In genomic region chr2:121414139-121414685, GRCm38 (mm10) we compare ENCODE assay signal across 8 mouse cellular contexts. TPM values are rescaled to one million over a fixed set of nuclear protein-coding genes. Genes with fewer than 3 reads are reported as not detected.
A peak's percentile ranks its signal among the peaks of the same experiment; 100 is the strongest.
DNase-seq lines count a peak whose midpoint lies in the region; ATAC-seq and TF ChIP-seq lines count a peak whose summit lies in the region.

No protein-coding gene starts in this region.

- peak; percentile 48 for ATAC-seq in erythroid progenitor cell, adult 5-6 weeks (replicated peaks; ENCODE audit: low FRiP score, poor library complexity, severe bottlenecking)
- peak; percentile 65 for ATAC-seq in intestine, embryonic 15.5 days

- H3K9ac ChIP-seq in intestine, embryonic 15.5 days, result peak overlapping the region; percentile 99

- H3K9me3 ChIP-seq in intestine, embryonic 15.5 days, result no peaks in the 10 kb centered on the region

- under 1% methylated on average over 32 of the region's 32 CpGs for WGBS in intestine, embryonic 15.5 days

- H3K27me3 ChIP-seq in testis, adult 2 months (ENCODE audit: control insufficient read depth, insufficient read depth, low read length), result no peaks in the 10 kb centered on the region
- H3K27me3 ChIP-seq in intestine, embryonic 15.5 days (replicated peaks), result no peaks in the 10 kb centered on the region
- H3K27me3 ChIP-seq in splenic B cell, adult 2 months (ENCODE audit: control insufficient read depth, insufficient read depth, low read length, poor library complexity, severe bottlenecking), result no peaks in the 10 kb centered on the region

- H3K36me3 ChIP-seq in testis, adult 2 months (ENCODE audit: control insufficient read depth, insufficient read depth, low read length), result peaks cover 6% of the 10 kb centered on the region
- no peaks in the 10 kb centered on the region; the same call in 1 of the 2 replicates for H3K36me3 ChIP-seq in intestine, embryonic 15.5 days
- 0 out of 2 replicates have a peak, but pooled peaks cover 4% of the 10 kb centered on the region for H3K36me3 ChIP-seq in splenic B cell, adult 2 months (ENCODE audit: control insufficient read depth, insufficient read depth, low read length, poor library complexity, severe bottlenecking)

- H3K27ac ChIP-seq in testis, adult 2 months (ENCODE audit: control insufficient read depth, insufficient read depth, low read depth, low read length), result peak overlapping the region; percentile 97
- H3K27ac ChIP-seq in intestine, embryonic 15.5 days, result peak overlapping the region; percentile 97

- H3K4me2 ChIP-seq in intestine, embryonic 15.5 days (replicated peaks), result peak overlapping the region; percentile 56

- H3K4me1 ChIP-seq in testis, adult 2 months (ENCODE audit: control insufficient read depth, insufficient read depth, low read length), result peaks cover 4% of the 10 kb centered on the region
- H3K4me1 ChIP-seq in intestine, embryonic 15.5 days (replicated peaks), result peaks cover 11% of the 10 kb centered on the region; the same call in 1 of the 2 replicates

- DNase-seq in adrenal gland, adult 8-10 months, result peak; percentile 39
- no peak for DNase-seq in adrenal gland, adult 18-20 months (ENCODE audit: low spot score in 2 of 2)
- DNase-seq in testis, postnatal 14 days (ENCODE audit: low spot score), result no peak
- peak; percentile 48 for DNase-seq in lung, postnatal 10 days
- DNase-seq in splenic B cell, adult 2 months (ENCODE audit: low read depth, low spot score), result peak; percentile 57

- no peak for TF ChIP-seq POLR2A in testis, adult 2 months (IDR thresholded peaks at IDR 0.05; ENCODE audit: control insufficient read depth, low read depth, low read length)

- peak overlapping the region; percentile 97 for H3K4me3 ChIP-seq in testis, adult 2 months (ENCODE audit: control insufficient read depth, low read depth, low read length)
- peak overlapping the region; percentile 98 for H3K4me3 ChIP-seq in intestine, embryonic 15.5 days (replicated peaks)

- no peak for TF ChIP-seq CTCF in testis, adult 2 months (IDR thresholded peaks at IDR 0.05; ENCODE audit: control insufficient read depth, insufficient read depth, insufficient replicate concordance, low read depth, low read length)

RNA-seq across cellular contexts. Expression of gene Catsper2, which starts 0.6 kb away (rescaled TPM):
- 1 to 10 TPM; 2.2 to 4.1 (median 2.9) TPM for total RNA-seq in adrenal gland, adult 8-10 months (2022)
- 1 to 10 TPM; 2.2 to 2.6 TPM for total RNA-seq in adrenal gland, adult 18-20 months (2021)
- polyA plus RNA-seq in testis, adult 2 months (2012; rRNA removed), result 111 and 151 TPM in 2 replicates
- total RNA-seq in erythroid progenitor cell, adult 5-6 weeks (2015; ENCODE audit: low replicate concordance), result not detected in 2 replicates
- total RNA-seq in erythroid progenitor cell, adult 5-6 weeks (2017; ENCODE audit: low replicate concordance), result not detected in 2 replicates
- 1.1 and 2.0 TPM in 2 replicates for polyA plus RNA-seq in intestine, embryonic 15.5 days (2015; fragmentation: Nextera tagmentation; extraction: Ambion mirVana)

RNA-seq across cellular contexts. Expression of gene Pdia3, which starts 0.6 kb away (rescaled TPM):
- total RNA-seq in adrenal gland, adult 8-10 months (2022), result 100 to 1,000 TPM; 426 to 490 (median 434) TPM
- 100 to 1,000 TPM; 355 to 437 TPM for total RNA-seq in adrenal gland, adult 18-20 months (2021)
- 223 and 230 TPM in 2 replicates for polyA plus RNA-seq in testis, adult 2 months (2012; rRNA removed)
- total RNA-seq in erythroid progenitor cell, adult 5-6 weeks (2015; ENCODE audit: low replicate concordance), result 95.9 and 112 TPM in 2 replicates
- total RNA-seq in erythroid progenitor cell, adult 5-6 weeks (2017; ENCODE audit: low replicate concordance), result 73.1 and 88.2 TPM in 2 replicates
- 834 and 874 TPM in 2 replicates for polyA plus RNA-seq in intestine, embryonic 15.5 days (2015; fragmentation: Nextera tagmentation; extraction: Ambion mirVana)

RNA-seq across cellular contexts. Expression of gene Strc, which starts 27.2 kb away (rescaled TPM):
- total RNA-seq in adrenal gland, adult 8-10 months (2022), result 1 to 10 TPM in 1 of 4 experiments, under 1 TPM in 1, not detected in 2; 0.81 to 1.4 TPM
- under 1 TPM; 0.03 to 0.22 TPM for total RNA-seq in adrenal gland, adult 18-20 months (2021)
- polyA plus RNA-seq in testis, adult 2 months (2012; rRNA removed), result 0.11 and 0.12 TPM in 2 replicates
- total RNA-seq in erythroid progenitor cell, adult 5-6 weeks (2015; ENCODE audit: low replicate concordance), result 0.36 TPM in 1 of 2 replicates, not detected in the other
- not detected in 2 replicates for total RNA-seq in erythroid progenitor cell, adult 5-6 weeks (2017; ENCODE audit: low replicate concordance)
- not detected in 2 replicates for polyA plus RNA-seq in intestine, embryonic 15.5 days (2015; fragmentation: Nextera tagmentation; extraction: Ambion mirVana)

RNA-seq across cellular contexts. Expression of gene Ell3, which starts 29.9 kb away (rescaled TPM):
- under 1 TPM in 3 of 4 experiments, not detected in 1; 0.24 to 0.74 (median 0.62) TPM for total RNA-seq in adrenal gland, adult 8-10 months (2022)
- under 1 TPM; 0.17 to 0.35 TPM for total RNA-seq in adrenal gland, adult 18-20 months (2021)
- 4.9 and 5.8 TPM in 2 replicates for polyA plus RNA-seq in testis, adult 2 months (2012; rRNA removed)
- 1.4 TPM in 1 of 2 replicates, not detected in the other for total RNA-seq in erythroid progenitor cell, adult 5-6 weeks (2015; ENCODE audit: low replicate concordance)
- total RNA-seq in erythroid progenitor cell, adult 5-6 weeks (2017; ENCODE audit: low replicate concordance), result not detected in 2 replicates
- polyA plus RNA-seq in intestine, embryonic 15.5 days (2015; fragmentation: Nextera tagmentation; extraction: Ambion mirVana), result 8.5 and 9.2 TPM in 2 replicates

RNA-seq across cellular contexts. Expression of gene Serf2, which starts 34.8 kb away (rescaled TPM):
- 100 to 1,000 TPM; 249 to 360 (median 257) TPM for total RNA-seq in adrenal gland, adult 8-10 months (2022)
- 100 to 1,000 TPM; 363 to 372 TPM for total RNA-seq in adrenal gland, adult 18-20 months (2021)
- 192 and 208 TPM in 2 replicates for polyA plus RNA-seq in testis, adult 2 months (2012; rRNA removed)
- total RNA-seq in erythroid progenitor cell, adult 5-6 weeks (2015; ENCODE audit: low replicate concordance), result 89.4 and 100 TPM in 2 replicates
- total RNA-seq in erythroid progenitor cell, adult 5-6 weeks (2017; ENCODE audit: low replicate concordance), result 55.3 and 77.3 TPM in 2 replicates
- polyA plus RNA-seq in intestine, embryonic 15.5 days (2015; fragmentation: Nextera tagmentation; extraction: Ambion mirVana), result 476 and 498 TPM in 2 replicates

Comparison
In these comparisons a context has a peak if more than half of its experiments do, and no peak if none do; other contexts are left out.
1. DNase-seq: peak in adrenal gland, adult 8-10 months (single experiment), lung, postnatal 10 days (single experiment) and splenic B cell, adult 2 months (single experiment); none in adrenal gland, adult 18-20 months (0 of 2) and testis, postnatal 14 days (single experiment).